Mouse (Mus musculus) stomach, postnatal 0 days (tissue): ENCODE results near the gene Gm38119.

Experiments
- CTCF ChIP-seq: IDR thresholded peaks from 2 replicates; pipeline ENCODE4 v1.5.1; 2016; ENCODE audit warnings: antibody characterized with exemption, low read depth, mild to moderate bottlenecking, moderate library complexity
- EP300 ChIP-seq: optimal IDR thresholded peaks from 2 replicates; pipeline ENCODE3; 2016; ENCODE audit warnings: antibody characterized with exemption

GRCm38 (mm10) chr3:92764965-92765364 is 26.1 kb upstream of the Gm38119 start, which contains the start of gene Lce1h:
- TF ChIP-seq CTCF, result no peak
- TF ChIP-seq EP300, result no peak
